Mouse (Mus musculus) liver, embryonic 16.5 days (tissue): ENCODE measurements around the gene Nol3. TPM values are rescaled to one million over a fixed set of nuclear protein-coding genes. Genes with fewer than 3 reads are reported as not detected.
A peak's percentile ranks its signal among the peaks of the same experiment; 100 is the strongest.

ENCODE experiments used
- ATAC-seq: fragments of 200-750 bp; cut with Nextera tagmentation; 2 replicates; pipeline ENCODE4 v1.8.0; 2017; ENCODE audit warnings: low read depth, mild to moderate bottlenecking, moderate number of reproducible peaks, moderate library complexity
- H3K27ac ChIP-seq: fragments of 300-500 bp; sonication (generic); 2 replicates; pipeline ENCODE4 v1.5.1; 2014; ENCODE audit warnings: mild to moderate bottlenecking, low read length
- H3K27me3 ChIP-seq: fragments of 300-500 bp; sonication (generic); 2 replicates; pipeline ENCODE4 v1.6.1; 2014; ENCODE audit warnings: low read depth, low read length, mixed read lengths; ENCODE audit not compliant: control insufficient read depth, insufficient read depth
- H3K36me3 ChIP-seq: fragments of 300-500 bp; sonication (generic); 2 replicates; pipeline ENCODE4 v1.6.1; 2014; ENCODE audit warnings: mild to moderate bottlenecking; ENCODE audit not compliant: control insufficient read depth, insufficient read depth
- H3K4me1 ChIP-seq: fragments of 300-500 bp; sonication (generic); 2 replicates; pipeline ENCODE4 v1.6.1; 2014; ENCODE audit warnings: low read depth, low read length, mixed read lengths; ENCODE audit not compliant: control insufficient read depth
- H3K4me2 ChIP-seq: fragments of 300-500 bp; sonication (generic); 2 replicates; pipeline ENCODE4 v1.6.1; 2014; ENCODE audit warnings: low read depth, low read length, mixed read lengths
- H3K4me3 ChIP-seq: fragments of 300-500 bp; sonication (generic); 2 replicates; pipeline ENCODE4 v1.5.1; 2014; ENCODE audit warnings: low read depth, mild to moderate bottlenecking, low read length
- H3K9ac ChIP-seq: fragments of 300-500 bp; sonication (generic); 2 replicates; pipeline ENCODE4 v1.6.1; 2014; ENCODE audit warnings: low read depth, low read length
- H3K9me3 ChIP-seq: fragments of 300-500 bp; sonication (generic); replicated peaks from 2 replicates; pipeline ENCODE4 v1.6.1; 2016; ENCODE audit warnings: low read length; ENCODE audit not compliant: control insufficient read depth
- WGBS: fragments of 180-500 bp; shearing (Covaris S2); extraction: QIAGEN DNeasy Blood & Tissue Kit; methylation state at CpG from one replicate; pipeline ENCODE4 v1.1.7; 2014; ENCODE audit not compliant: insufficient replicate concordance; 5-methylcytosine and 5-hydroxymethylcytosine counted together
- microRNA counts: library from miRNA; unstranded; fragments of <30 nt; microRNA quantifications from one replicate; lab custom pipeline; 2016
- microRNA-seq: library from miRNA; unstranded; fragments of <30 nt; microRNA quantifications from one replicate; pipeline ENCODE4, GENCODE M21; 2016
- polyA plus RNA-seq: library from polyadenylated mRNA; unstranded; fragments of >200 nt; fragmentation: Nextera tagmentation; extraction: Ambion mirVana; gene quantifications from 2 replicates; pipeline ENCODE4 v1.2.1, GENCODE M21; 2015

The Nol3 gene
- polyA plus RNA-seq, 1 experiment from 2014 or later = 0.19 TPM

- peaks cover 51% of the 10 kb centered on the region for H3K4me1 ChIP-seq
- H3K36me3 ChIP-seq = peaks cover 20% of the 10 kb centered on the region
- peak overlapping the region; percentile 63 for H3K4me3 ChIP-seq
- H3K27ac ChIP-seq = peak overlapping the region; percentile 98
- no peaks in the 10 kb centered on the region for H3K9me3 ChIP-seq
- H3K4me2 ChIP-seq = peak overlapping the region; percentile 80
- WGBS = 25% methylated on average over 4 of the region's 4 CpGs
- ATAC-seq = peak; percentile 84
- H3K9ac ChIP-seq = peak overlapping the region; percentile 66
- no peaks in the 10 kb centered on the region for H3K27me3 ChIP-seq
Observed at GRCm38 (mm10) chr8:105323183-105323582, 47.2 kb downstream of the Nol3 start.

DNA sequence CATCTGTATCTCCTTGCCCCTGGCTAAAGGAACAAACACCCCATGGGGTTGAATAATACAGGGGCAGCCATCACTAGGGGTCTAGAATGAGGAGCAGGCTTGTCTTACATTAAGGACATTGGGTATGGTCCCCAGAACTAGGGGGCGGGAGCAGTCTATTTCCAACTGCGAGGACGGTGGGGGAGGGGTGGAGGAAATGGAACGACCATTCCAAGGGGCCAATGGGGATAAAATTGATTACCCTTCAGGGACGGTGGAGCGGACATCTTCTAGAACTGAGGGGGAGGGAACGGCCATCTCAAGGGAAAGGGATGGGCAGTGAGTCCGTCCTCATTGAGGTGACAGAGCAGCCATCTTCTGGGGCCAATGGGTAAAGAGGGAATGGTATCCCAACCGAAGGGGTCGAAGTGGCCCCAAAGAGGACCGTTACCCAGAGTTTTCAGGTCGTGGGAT, 49.7 kb downstream of the Nol3 start:
- Histone ChIP-seq H3K36me3 (peaks cover 27% of the 10 kb centered on the region), H3K4me2 (peak overlapping the region; percentile 80), H3K9ac (peak overlapping the region; percentile 93), H3K4me3 (peak overlapping the region; percentile 91), H3K4me1 (peaks cover 35% of the 10 kb centered on the region), H3K27me3 (no peaks in the 10 kb centered on the region), H3K27ac (peak overlapping the region; percentile 91), H3K9me3 (no peaks in the 10 kb centered on the region)
- under 1% methylated on average over 12 of the region's 12 CpGs for WGBS
- ATAC-seq = peak; percentile 1; the same call in 1 of the 2 replicates

- Histone ChIP-seq H3K9me3 (no peaks in the 10 kb centered on the region), H3K36me3 (peaks cover 27% of the 10 kb centered on the region), H3K4me1 (peaks cover 34% of the 10 kb centered on the region)
Observed at GRCm38 (mm10) chr8:105326141-105326672, 50.3 kb downstream of the Nol3 start, which contains the start of the genes Lrrc29 and Tmem208. TSS of gene Lrrc29 (minus strand) at chr8:105326278. TSS of gene Tmem208 (plus strand) at chr8:105326354.

GRCm38 (mm10) chr8:105326968-105327367, 51.0 kb downstream of the Nol3 start:
- Histone ChIP-seq H3K36me3 (peaks cover 27% of the 10 kb centered on the region), H3K9ac (peak overlapping the region; percentile 93), H3K4me3 (peak overlapping the region; percentile 91), H3K4me1 (peaks cover 33% of the 10 kb centered on the region), H3K27me3 (no peaks in the 10 kb centered on the region), H3K27ac (peak overlapping the region; percentile 89), H3K4me2 (peak overlapping the region; percentile 80), H3K9me3 (no peaks in the 10 kb centered on the region)
- WGBS = 16% methylated on average over 6 of the region's 6 CpGs
- no peak for ATAC-seq

More at GRCm38 (mm10) chr8:105326141-105326672, 50.3 kb downstream of the Nol3 start, which contains the start of the genes Lrrc29 and Tmem208:
- peak within 1 kb of the TSS; percentile 91 for H3K27ac ChIP-seq
- peak within 1 kb of the TSS; percentile 80 for H3K4me2 ChIP-seq
- WGBS = under 1% methylated on average over 36 of the region's 36 CpGs
- peak within 1 kb of the TSS; percentile 93 for H3K9ac ChIP-seq
- H3K4me3 ChIP-seq = peak within 1 kb of the TSS; percentile 91
- no peaks in the 10 kb centered on the region for H3K27me3 ChIP-seq
- peak; percentile 77 for ATAC-seq

DNA sequence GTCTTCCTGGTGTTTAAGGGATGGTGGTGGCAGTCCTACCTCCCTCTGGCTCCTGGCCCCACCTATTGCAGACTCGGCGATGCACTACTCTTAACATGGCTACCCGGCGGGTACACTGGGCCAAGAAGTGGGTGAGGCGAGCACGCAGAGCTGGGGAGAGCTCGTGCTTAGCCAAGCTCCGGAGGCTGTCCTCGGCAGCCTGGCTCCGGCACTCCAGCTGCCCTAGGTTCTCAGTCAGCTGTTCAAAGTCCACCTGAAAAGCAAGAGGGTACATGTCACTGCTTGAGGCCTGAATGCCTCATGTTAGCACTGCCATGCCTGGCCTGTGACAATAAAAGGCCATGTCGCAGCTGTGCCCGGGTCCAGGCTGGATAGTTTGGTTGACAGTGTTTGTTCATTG, 54.4 kb downstream of the Nol3 start:
- ATAC-seq = no peak
- Histone ChIP-seq H3K4me2 (no peak overlapping the region), H3K9me3 (no peaks in the 10 kb centered on the region), H3K4me3 (no peak overlapping the region), H3K27ac (no peak overlapping the region), H3K27me3 (no peaks in the 10 kb centered on the region), H3K36me3 (peaks cover 24% of the 10 kb centered on the region), H3K4me1 (peaks cover 13% of the 10 kb centered on the region), H3K9ac (no peak overlapping the region)
- 86% methylated on average over 12 of the region's 12 CpGs for WGBS

DNA sequence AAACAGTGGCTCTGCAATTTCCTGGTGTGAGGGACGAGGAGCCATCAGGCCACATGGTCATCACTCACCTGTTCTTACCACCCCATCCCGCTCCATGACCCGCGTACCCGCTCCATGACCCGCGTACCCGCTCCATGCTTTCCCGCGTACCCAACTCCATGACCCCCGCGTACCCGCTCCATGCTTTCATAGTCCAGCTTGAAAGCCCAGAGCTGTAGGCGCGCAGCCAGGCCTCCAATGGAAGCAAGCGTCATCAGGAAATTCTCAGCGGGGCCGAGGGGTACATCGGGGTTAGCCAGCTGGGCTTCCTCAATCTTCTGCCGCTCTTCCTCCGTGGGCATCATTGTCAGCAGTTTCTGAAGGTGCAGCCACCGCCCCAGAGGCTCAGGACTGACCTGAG, 55.5 kb downstream of the Nol3 start:
- peaks cover 27% of the 10 kb centered on the region for H3K36me3 ChIP-seq
- no peak overlapping the region for H3K27ac ChIP-seq
- H3K9ac ChIP-seq = no peak overlapping the region
- H3K27me3 ChIP-seq = no peaks in the 10 kb centered on the region
- no peak overlapping the region for H3K4me3 ChIP-seq
- H3K9me3 ChIP-seq = no peaks in the 10 kb centered on the region
- WGBS = 90% methylated on average over 22 of the region's 22 CpGs
- ATAC-seq = no peak
- H3K4me2 ChIP-seq = no peak overlapping the region
- H3K4me1 ChIP-seq = peaks cover 10% of the 10 kb centered on the region

MicroRNAs encoded within 50 kb of the gene (microRNA counts, 519-probe panel; counts per million panel counts)
- microRNA mmu-miR-328 (lab: Ali Mortazavi, UCI) = 1,734 counts per million, percentile 19 among the panel's probes with 10 or more counts

Small RNA genes lying within 50 kb of the gene (microRNA-seq; reads per million reads assigned to microRNA genes)
- not detected for gene Gm27320
- gene Mir328 = 319 reads per million, percentile 66 among the genes with 10 or more reads in this experiment

Other genes with a start within 250 kb of the Nol3 start
- gene Ces3a, start 227.5 kb upstream of the Nol3 start, polyA plus RNA-seq = 0.71 and 0.83 TPM in 2 replicates
- gene Ces3b, start 192.4 kb upstream of the Nol3 start, polyA plus RNA-seq = not detected in 2 replicates
- not detected in 2 replicates for gene Ces4a, start 144.3 kb upstream of the Nol3 start, polyA plus RNA-seq
- 6.6 and 7.5 TPM in 2 replicates for gene Cbfb, start 105.5 kb upstream of the Nol3 start, polyA plus RNA-seq
- gene D230025D16Rik, start 51.0 kb upstream of the Nol3 start, polyA plus RNA-seq = 18.7 and 19.7 TPM in 2 replicates
- 2.1 and 2.5 TPM in 2 replicates for gene B3gnt9, start 21.0 kb upstream of the Nol3 start, polyA plus RNA-seq
- 12.5 and 14.0 TPM in 2 replicates for gene Tradd, start 11.5 kb upstream of the Nol3 start, polyA plus RNA-seq
- gene Fbxl8, start 11.5 kb upstream of the Nol3 start, polyA plus RNA-seq = 1.4 TPM in 2 replicates
- 0.08 and 0.09 TPM in 2 replicates for gene Hsf4, start 6.3 kb upstream of the Nol3 start, polyA plus RNA-seq
- gene 4931428F04Rik, start 13.7 kb downstream of the Nol3 start, polyA plus RNA-seq = 0.55 and 0.84 TPM in 2 replicates
- gene Exoc3l, start 20.0 kb downstream of the Nol3 start, polyA plus RNA-seq = 5.9 and 6.5 TPM in 2 replicates
- 169 and 187 TPM in 2 replicates for gene E2f4, start 21.5 kb downstream of the Nol3 start, polyA plus RNA-seq
- 4.7 and 5.3 TPM in 2 replicates for gene Elmo3, start 29.5 kb downstream of the Nol3 start, polyA plus RNA-seq
- 11.1 and 12.5 TPM in 2 replicates for gene Lrrc29, start 50.1 kb downstream of the Nol3 start, polyA plus RNA-seq
- 81.4 and 82.0 TPM in 2 replicates for gene Tmem208, start 50.2 kb downstream of the Nol3 start, polyA plus RNA-seq
- 0.46 and 0.60 TPM in 2 replicates for gene Fhod1, start 71.8 kb downstream of the Nol3 start, polyA plus RNA-seq
- 0.13 TPM in 2 replicates for gene Slc9a5, start 72.7 kb downstream of the Nol3 start, polyA plus RNA-seq
- not detected in 2 replicates for gene Plekhg4, start 97.1 kb downstream of the Nol3 start, polyA plus RNA-seq
- gene Kctd19, start 137.4 kb downstream of the Nol3 start, polyA plus RNA-seq = not detected in 2 replicates
- 0.09 TPM in 1 of 2 replicates, not detected in the other for gene Lrrc36, start 137.4 kb downstream of the Nol3 start, polyA plus RNA-seq
- 2.8 and 5.9 TPM in 2 replicates for gene Tppp3, start 195.4 kb downstream of the Nol3 start, polyA plus RNA-seq
- gene Zdhhc1, start 220.8 kb downstream of the Nol3 start, polyA plus RNA-seq = 1.6 and 2.2 TPM in 2 replicates
- gene Hsd11b2, start 242.6 kb downstream of the Nol3 start, polyA plus RNA-seq = 0.34 and 0.66 TPM in 2 replicates